Mouse (Mus musculus): ENCODE measurements at regions not wholly inside any gene's neighbourhood (a gene's known extent, or its start where the extent isn't known, plus 50 kb on each side); places are given as distances from the start of the nearest gene placed in this dataset.

GRCm38 (mm10) chr11:32136066-32136465, 64.0 kb downstream of the Il9r start:
- DNase-seq (ENCODE audit: low spot score): no peak

DNA sequence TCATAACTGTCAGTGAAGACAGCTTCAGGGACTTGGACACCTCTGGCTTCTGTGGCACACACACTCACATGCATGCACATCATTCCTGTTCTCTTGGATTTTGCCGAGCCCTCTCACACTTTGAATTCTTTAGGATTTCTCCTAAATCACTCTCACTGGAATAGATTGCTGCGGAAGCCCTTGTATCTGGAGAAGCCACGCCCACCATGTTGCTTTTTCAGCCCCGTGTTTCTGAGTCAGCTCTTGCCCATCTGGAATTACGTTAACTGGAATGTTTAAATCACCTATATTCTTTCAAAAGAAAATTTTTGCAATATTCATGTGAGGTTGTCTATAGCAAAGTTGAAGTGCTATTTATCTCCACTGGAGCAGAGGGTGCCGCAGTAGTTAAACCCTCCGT, 66.1 kb downstream of the Il9r start:
- no peak for DNase-seq (ENCODE audit: low spot score)

DNA sequence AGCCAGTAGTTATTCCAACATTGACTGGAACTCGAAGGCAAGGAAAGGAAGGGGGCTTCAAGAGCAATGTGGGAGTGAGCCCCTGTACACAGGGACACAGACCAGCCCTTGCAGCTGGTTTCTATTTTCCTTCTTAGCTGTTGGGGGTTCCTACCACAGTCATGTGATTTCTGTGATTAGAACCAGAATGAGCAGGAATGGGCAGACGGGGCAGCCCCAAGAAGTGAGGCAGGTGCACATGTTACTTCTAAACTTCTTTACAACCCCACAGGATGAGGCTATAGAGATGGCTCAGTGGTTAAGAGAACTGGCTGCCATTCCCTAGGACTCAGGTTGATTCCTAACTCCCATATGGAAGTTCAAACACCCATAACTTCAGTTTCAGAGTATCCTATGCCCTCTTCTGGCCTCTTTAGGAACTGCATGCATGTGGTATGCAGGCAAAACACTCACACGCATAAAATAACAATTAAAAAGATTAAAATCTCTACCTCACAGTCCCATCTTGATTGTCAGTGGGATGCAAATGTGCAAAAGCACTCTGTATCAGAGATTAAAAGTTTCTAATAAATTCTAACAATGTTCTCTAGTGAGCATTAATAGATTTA, 68.0 kb downstream of the Il9r start:
- peak; percentile 40 for DNase-seq (ENCODE audit: low spot score)

DNA sequence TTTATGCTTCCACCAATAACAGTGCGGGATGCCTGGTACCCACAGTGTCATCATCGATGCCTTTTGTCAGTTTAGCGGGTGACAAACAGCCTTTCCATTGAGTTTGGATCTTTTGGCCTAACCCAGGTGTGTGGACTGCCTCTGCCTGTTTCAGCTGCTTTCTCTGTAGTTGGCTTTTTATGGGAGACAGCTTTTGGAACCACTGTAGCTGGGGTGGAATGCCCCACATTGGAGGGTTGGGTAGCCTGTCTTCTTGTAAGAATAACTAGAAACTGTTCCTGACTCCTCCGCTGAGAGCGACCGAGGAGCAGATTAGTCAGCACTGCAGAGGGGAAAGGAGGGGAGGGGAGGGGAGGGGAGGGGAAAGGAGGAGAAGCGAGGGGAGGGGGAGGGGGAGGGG, 71.5 kb downstream of the Il9r start:
- DNase-seq (ENCODE audit: low spot score): no peak

- DNase-seq (ENCODE audit: low spot score): no peak
Measured at GRCm38 (mm10) chr11:32128018-32128417, 72.1 kb downstream of the Il9r start.

- DNase-seq (ENCODE audit: low spot score): peak; percentile 71
Measured at GRCm38 (mm10) chr11:32127401-32127817, 72.7 kb downstream of the Il9r start.

GRCm38 (mm10) chr11:32126786-32127185, 73.3 kb downstream of the Il9r start:
- no peak for DNase-seq (ENCODE audit: low spot score)

DNA sequence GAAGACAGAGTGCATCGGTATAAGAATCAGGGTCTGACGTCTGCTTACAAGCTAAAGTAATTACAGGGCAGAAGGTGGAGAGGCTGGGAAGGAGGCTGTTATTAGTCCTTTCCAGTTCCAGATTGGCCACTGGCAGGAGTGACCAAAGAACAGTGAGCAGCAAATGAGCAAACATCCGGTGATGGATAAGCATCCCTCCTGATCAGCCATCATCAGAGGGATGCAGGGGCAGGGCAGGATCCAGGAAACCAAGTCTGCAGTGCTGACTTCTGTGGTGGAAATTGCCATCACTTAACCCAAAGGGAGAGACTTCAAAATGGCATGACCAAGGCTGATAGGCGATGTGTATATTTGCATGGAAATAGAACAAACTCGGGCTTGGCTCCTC, 73.8 kb downstream of the Il9r start:
- peak; percentile 47 for DNase-seq (ENCODE audit: low spot score)

DNA sequence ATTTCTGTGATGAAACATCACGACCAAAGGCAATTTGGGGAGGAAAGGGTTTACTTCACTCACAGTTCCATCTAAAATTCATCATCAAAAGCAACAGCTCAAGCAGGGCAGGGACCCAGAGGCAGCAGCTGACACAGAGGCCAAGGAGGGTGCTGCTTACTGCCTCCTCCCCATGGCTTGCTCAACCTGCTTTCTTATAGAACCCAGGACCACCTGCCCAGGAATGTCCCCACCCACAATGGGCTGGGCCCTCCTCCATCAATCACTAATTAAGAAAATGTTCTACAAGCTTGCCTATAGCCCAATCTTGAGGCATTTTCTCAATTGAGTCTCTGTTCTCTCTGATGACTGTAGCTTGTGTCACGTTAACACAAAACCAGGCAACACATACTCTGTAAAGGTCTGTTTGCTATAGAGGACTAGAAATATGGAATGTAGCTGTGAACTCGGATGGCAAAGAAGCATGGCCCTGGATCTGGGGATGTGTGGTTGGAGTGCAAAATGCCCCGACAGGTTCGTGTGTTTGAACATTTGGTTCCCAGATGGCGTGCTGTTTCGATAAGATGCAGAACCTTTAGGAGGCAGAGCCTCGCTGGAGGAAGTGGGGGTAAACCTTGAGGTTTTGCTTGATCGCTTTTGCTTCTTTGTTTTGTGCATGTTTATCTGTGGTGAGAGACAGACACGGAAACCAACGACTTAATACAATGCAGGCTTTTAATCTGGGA, 74.3 kb downstream of the Il9r start:
- DNase-seq (ENCODE audit: low spot score): peak; percentile 21

DNA sequence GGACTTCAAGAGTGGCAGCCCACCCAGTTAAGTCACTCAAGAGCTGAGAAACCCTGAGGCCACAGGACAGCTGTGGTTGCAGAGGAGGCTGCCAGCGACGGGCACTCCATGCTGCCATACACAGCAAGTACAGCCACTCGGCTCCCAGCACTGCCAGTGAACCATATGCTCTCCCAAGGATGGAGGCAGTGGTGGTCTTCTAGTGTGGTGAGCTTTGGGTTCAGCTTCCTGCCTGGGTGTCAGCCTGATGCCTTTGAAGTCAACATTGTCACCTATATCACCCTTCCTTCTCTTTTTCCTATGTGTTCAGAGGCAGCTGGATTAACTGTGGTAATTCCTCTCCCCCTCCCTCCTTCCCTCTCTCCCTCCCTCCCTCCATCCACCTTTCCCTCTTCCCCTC, 79.5 kb downstream of the Il9r start:
- no peak for DNase-seq (ENCODE audit: low spot score)

DNA sequence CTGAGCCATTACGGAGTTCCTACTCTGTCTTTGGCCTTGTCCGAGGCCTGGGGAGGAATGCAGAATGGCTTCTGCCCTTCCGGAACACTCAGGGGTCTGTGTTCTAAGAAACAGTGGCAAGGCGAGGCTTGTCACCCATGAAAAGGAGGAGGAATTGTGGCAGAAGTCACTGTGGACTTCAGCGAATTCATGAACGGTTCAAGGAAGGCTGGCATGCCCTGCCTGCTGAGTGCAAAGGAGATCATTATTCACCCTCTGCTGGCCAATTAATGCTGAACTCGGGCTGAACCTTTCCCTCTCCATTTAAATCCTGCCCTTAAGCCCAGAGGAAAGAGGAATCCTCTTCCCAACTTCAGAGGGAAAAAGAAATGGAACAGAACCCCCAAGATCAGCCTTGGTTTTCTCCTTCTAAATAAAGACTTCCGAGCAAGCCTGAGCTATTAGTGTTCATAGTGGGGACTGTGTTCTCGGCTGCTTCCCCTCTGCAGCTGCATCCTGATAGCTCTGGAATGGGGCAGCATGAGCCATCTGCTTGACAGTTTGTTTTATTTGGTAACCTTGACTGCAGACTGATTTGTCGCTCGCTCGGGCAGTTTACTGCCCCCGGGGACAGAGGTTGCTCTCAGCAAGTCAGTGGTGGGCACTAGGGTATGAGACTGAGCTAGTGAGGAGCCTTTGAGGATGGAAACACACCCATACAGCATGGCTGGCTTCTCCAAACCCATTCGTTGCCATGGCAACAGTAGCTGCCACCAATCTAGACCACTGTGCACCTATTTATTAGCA, 81.0 kb downstream of the Il9r start:
- DNase-seq (ENCODE audit: low spot score): peak; percentile 36

DNA sequence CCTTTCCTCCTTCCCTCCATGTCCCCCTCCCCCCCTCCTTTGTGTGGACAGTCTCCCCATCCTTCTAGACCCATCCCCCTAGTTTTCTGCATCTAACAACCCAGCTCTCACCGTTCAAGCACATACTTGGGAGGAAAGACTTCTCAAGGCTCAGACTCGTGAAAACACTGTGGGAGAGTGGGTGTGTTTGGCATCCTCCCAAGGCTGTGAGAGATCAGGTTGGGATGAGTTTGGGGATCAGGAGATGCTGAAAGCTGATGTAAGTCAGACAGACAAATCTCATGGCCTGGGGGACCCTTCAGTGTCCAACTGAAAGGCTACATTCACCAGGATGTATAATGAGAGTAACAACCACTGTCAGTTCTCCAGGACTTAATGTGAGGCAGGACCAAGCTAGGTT, 82.1 kb downstream of the Il9r start:
- DNase-seq (ENCODE audit: low spot score): no peak

GRCm38 (mm10) chr11:32113118-32113826, 86.8 kb downstream of the Il9r start:
- DNase-seq (ENCODE audit: low spot score): peak; percentile 36

GRCm38 (mm10) chr11:32112521-32112920, 87.6 kb downstream of the Il9r start:
- DNase-seq (ENCODE audit: low spot score): no peak

DNA sequence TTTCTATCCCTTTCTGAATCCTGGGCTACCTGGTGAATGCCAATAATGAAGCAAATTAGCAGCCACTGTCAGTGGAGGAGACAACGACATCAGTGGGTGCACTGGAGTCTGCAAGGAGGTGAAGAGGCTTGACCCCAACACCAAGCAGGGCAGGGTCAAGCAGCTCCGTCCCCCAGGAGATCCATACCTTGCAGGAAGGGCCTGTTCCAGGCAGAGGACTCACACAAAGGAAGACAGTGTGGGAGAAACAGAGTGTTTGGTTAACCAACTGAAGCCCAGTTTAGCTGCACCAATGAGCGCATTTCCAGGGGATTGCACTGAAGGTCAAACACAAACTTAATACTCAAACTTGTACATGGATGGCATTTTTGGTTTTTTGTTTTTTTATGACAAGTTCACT, 88.2 kb downstream of the Il9r start:
- DNase-seq (ENCODE audit: low spot score): no peak

DNA sequence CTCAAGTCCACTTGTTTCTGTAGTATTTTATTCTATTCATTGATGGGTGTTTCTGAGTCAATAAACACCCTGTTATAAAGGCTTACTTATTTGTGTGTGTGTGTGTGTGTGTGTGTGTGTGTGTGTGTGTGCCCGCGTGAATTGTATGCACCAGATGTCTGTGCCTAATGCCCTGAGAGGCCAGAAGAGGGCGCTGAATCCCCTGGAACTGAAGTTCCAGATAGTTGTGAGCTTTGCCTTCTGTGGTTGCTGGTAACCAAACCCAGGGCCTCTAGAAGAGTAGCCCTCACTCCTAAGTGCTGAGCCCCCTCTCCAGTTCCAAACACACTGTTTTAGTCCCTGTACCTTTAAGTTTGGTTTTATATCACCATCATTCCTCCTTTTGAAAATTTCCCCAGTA, 90.2 kb downstream of the Il9r start:
- DNase-seq (ENCODE audit: low spot score): no peak
